Mouse (Mus musculus): ENCODE measurements around the gene Impdh2.

The Impdh2 gene

GRCm38 (mm10) chr9:108569381-108570206 lies 9.5 kb downstream of the Impdh2 start, which contains the start of gene Dalrd3:
TSS of gene Dalrd3 (plus strand) at chr9:108569886.
- DNase-seq (ENCODE audit: extremely low spot score) = peak; percentile 90

- DNase-seq (ENCODE audit: extremely low spot score) = peak; percentile 80
These were observed 10.3 kb downstream of the Impdh2 start for GRCm38 (mm10) chr9:108570207-108570896.

- DNase-seq (ENCODE audit: extremely low spot score) = no peak
These were observed 11.4 kb downstream of the Impdh2 start for GRCm38 (mm10) chr9:108571401-108571973.

DNA sequence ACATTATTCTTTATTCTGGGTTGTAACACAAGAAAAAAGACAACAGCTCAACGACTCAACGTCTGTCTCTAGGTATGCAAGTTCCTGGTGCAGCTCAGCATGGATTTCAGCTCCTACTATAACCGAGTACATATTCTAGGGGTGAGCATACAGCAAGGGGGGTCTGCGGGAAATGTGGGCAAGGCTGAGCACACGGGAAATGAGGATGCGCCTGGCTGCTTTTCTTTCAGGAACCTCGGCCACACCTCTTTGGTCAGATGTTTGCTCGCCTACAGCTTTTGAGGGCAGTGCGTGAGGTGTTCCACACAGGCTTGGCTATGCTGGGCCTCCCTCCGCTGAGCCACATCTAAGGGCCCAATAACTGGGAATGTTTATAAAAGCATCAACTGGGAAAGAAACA lies 12.2 kb downstream of the Impdh2 start:
- DNase-seq (ENCODE audit: extremely low spot score) = no peak

- DNase-seq (ENCODE audit: extremely low spot score) = peak; percentile 75
These were observed 13.9 kb downstream of the Impdh2 start for GRCm38 (mm10) chr9:108573774-108574690.

DNA sequence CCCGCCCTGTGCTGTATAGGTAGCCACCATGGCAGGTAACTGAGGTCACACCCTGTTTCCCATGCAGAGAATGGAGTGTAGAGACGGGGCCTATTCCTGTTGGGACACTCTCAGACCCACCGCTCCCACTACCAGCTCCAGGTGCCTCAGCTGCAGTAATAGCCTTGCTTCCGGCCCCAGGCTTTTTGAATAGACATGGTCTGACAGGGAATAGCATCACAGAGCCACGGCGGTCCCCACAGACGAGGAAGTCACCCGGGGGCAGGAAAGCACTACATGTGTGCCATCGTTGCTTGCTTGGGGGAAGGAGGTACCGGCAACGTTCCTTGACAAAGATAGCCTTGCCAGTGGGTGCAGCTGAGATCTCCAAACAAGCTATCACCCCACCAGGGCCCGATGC lies 14.8 kb downstream of the Impdh2 start:
- DNase-seq (ENCODE audit: extremely low spot score) = no peak

DNA sequence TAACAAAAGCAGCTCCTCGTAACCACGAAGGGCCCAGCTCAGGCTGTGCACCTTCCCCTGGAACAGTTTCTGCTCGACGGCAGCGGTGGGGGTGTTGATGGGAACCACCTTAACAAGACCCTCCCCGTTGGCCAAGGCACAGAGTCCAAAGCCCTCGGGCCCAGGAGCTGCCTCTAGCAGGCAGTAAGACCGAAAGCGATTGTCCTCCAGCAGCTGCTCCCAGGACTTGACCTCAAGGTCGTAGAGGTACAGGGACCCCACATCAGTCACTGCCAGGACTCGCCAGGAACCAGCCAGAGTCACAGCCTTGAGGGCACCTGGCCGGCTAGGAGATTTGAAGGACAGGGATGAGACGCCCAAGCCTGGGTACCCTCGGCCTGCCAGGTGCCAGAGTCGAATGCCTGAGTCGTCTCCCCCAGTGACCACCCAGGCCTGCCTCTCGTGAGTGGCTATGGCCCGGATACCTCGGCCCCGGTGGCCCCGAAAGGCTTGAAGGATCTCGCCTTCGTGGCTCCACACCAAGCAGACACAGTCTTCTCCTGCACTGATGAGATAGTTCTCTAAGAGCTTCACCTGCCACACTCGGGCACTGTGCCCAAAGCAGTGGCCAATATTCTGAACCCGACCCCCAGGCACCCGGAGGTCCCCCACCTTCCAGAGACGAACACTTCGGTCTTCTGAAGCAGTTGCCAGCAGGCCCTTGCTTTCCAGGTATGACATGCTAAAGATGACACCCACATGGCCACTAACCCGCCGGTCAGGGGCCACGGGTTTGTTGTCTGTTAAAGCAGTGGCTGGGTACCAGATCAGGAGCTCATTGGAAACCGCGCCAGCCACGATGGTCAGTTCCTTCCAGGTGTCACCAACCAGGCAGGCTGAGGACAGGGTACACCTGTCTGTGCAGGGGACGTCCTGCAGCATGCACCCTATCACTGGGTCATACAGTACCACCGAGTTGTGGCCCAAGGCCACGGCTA lies 15.5 kb downstream of the Impdh2 start:
- no peak for DNase-seq (ENCODE audit: extremely low spot score)

GRCm38 (mm10) chr9:108577025-108577424 lies 16.9 kb downstream of the Impdh2 start:
- no peak for DNase-seq (ENCODE audit: extremely low spot score)

DNA sequence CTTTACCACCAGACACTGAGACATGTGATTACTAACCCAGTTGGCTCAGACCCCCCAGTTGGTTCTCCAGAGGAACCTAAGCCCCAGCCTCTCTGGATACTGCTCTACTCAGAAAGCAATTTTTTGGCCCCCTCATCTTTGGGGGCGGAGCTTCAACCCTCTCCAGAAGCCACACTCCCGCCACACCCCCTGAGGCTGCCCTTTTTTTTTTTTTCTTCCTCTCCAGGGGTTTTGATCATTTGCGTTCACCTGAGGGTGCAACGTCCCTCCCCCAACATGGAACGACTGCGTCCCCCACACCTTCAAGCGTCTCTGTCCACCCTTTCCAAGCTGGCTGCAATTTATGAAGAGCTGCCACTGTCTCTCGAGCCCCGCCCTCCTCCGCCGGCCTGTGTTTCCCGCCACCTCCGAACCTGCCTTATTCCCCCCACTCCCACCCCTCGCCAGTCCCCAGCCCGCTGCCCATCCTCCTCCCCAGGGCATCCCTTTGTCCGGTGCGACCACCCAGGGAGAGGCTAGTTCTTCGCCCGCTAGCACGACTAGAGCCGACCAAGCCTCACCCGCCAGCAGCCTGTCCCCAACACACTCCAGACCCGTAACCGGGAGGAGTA lies 18.0 kb downstream of the Impdh2 start:
- DNase-seq (ENCODE audit: extremely low spot score) = no peak

- peak; percentile 96 for DNase-seq (ENCODE audit: extremely low spot score)
These were observed 18.7 kb downstream of the Impdh2 start, which contains the start of gene Wdr6 for GRCm38 (mm10) chr9:108578545-108579343. TSS of gene Wdr6 (minus strand) at chr9:108578739.

DNA sequence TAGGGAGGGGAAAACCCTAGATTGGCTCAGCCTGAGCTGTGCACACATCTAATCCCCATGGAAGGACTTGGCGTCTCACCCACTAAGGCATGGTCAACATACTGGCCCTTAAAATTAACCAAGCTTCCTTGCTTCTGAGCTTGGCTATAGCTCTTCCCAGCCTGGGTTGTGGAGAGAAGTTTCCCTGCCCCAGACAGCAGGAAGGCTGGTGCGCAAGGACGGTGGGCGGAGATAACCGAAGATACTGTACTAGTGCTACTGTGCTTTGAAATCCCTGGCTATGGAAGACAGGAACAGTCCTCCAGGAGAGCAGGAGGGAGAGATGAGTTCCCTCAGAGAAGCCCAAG lies 19.2 kb downstream of the Impdh2 start:
- no peak for DNase-seq (ENCODE audit: extremely low spot score)

GRCm38 (mm10) chr9:108587571-108588180 lies 27.6 kb downstream of the Impdh2 start:
- DNase-seq (ENCODE audit: extremely low spot score) = peak; percentile 88

GRCm38 (mm10) chr9:108589229-108589628 lies 29.1 kb downstream of the Impdh2 start:
- no peak for DNase-seq (ENCODE audit: extremely low spot score)

DNA sequence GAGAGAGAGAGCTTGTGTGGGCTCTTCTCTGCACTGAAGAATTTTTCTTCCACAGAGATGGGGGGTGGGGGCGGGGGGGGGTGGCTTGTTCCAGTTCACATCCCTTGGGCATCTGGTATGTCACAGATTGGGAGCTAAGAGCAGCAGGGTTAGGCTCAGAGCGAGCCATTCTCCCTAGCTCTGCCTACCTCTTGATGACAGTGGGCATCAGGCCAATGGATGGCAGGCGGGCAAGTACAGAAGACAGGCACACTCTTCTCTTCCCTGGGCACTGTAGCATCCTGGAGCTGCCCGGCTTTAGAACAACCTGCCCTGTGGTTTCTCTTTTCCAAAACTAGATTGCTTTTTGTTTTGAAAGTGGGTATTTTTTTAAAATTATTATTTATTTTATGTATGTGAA lies 31.4 kb downstream of the Impdh2 start:
- DNase-seq (ENCODE audit: extremely low spot score) = no peak

DNA sequence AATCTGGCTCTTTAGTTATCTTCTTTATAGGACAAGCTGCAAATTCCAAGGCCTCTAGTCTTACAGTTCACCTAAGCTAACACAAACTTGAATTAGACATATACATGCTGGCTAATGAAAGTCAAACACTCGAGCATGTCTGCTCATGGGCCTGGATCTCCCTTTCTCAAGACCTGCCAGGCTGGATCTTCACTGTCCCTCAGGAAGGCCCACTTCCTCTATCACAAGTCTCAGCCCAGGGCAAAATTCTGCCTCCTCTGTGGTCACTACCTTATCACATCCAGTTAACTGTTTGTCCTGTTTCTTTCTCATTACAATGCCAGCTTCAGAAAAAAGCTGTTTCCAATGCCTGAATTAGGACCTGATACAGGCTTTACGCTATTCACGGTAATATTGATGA lies 34.3 kb downstream of the Impdh2 start:
- no peak for DNase-seq (ENCODE audit: extremely low spot score)

DNA sequence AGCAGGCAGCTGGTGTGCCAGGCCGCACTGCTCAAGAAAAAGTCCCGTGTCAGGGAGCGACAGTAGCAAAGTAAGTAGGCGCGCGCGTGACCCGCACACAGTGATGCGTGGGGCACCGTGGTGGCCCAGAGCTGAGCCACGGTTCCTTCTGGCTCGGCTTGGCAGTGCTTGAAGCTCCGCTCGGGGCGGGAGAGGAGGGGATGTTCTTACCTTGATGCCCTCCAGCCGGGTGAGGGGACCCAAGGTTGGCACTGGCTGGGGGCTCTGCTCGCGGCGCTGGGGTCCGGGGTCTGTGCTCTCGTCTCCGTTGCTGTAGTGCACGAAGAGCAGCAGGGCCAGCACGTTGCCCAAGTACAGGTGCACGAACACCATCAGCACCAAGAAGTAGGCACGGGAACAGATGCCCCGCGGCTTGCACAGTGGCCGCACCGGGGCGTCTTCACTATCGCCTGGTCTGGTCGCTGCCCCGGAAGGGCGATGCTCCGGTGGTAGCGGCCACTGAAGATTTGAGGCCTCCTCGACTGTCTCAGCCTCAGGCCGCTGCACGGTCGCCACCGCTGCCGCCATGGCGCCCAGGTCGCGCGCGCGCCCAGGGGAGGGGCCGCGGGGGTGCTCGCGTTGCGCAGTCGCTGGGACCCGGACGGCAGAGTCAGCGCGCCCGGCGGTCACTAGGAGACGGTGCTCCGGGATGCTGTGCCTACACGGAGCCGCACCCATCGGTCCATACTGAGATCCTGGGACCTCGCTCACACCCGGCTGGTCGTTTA lies 37.1 kb downstream of the Impdh2 start, which contains the start of gene P4htm:
Gene P4htm (minus strand): TSS at position 670 of the 767 bp plus-strand sequence.
- DNase-seq (ENCODE audit: extremely low spot score) = peak; percentile 69

DNA sequence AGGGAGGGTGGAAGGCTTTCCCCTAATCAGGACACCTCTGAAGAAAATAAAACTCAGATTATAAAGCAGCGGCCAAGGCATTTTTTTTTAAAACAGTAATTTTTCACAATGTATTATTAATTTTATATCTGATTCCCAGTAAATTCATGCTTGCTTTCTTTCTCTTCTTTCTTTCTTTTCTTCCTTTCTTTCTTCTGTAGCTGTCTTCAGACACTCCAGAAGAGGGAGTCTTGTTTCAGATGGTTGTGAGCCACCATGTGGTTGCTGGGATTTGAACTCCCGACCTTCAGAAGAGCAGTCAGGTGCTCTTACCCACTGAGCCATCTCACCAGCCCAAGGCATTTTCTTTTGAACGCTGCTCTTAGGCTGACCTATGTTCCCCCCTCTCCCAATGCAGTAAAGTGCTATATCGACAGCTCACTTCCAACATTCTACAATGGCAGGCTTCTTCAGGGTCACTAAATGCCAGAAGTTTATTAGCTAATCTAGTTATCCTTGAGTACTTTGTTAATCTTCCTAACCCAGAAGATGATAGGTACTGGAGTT lies 39.0 kb downstream of the Impdh2 start:
- no peak for DNase-seq (ENCODE audit: extremely low spot score)

- no peak for DNase-seq (ENCODE audit: extremely low spot score)
These were observed 39.9 kb downstream of the Impdh2 start for GRCm38 (mm10) chr9:108600011-108600410.
